Mouse (Mus musculus) brain, embryonic 14.5 days (tissue): ENCODE results near the gene Gm28374. TPM values are rescaled to one million over a fixed set of nuclear protein-coding genes. Genes with fewer than 3 reads are reported as not detected.

ENCODE experiments used
- DNase-seq: peaks from one replicate; pipeline ENCODE4 v3.0.0-alpha.2; 2011; ENCODE audit warnings: low read depth
- CTCF ChIP-seq: fragments of 200-500 bp; IDR thresholded peaks from 2 replicates; pipeline ENCODE4 v1.5.1; 2012; ENCODE audit warnings: inconsistent platforms, mild to moderate bottlenecking, moderate library complexity, borderline replicate concordance; ENCODE audit not compliant: insufficient read depth, insufficient read length; ENCODE audit errors: extremely low read depth
- POLR2A ChIP-seq: fragments of 200-500 bp; IDR thresholded peaks from 2 replicates; pipeline ENCODE4 v1.6.1; 2012; ENCODE audit warnings: mild to moderate bottlenecking, inconsistent platforms, borderline replicate concordance; ENCODE audit not compliant: poor library complexity, insufficient read depth, insufficient read length, severe bottlenecking; ENCODE audit errors: extremely low read depth
- polyA plus RNA-seq: library from polyadenylated mRNA; depleted of rRNA; stranded (reverse); fragments of >200 nt; gene quantifications from 2 replicates; pipeline ENCODE4 v1.2.3, GENCODE M21; 2012

Gene Gm28374
- polyA plus RNA-seq, 1 experiment = 3.1 TPM

- peak; percentile 98 for DNase-seq
- TF ChIP-seq POLR2A = peak; percentile 77; the same call in 1 of the 2 replicates
- no peak for TF ChIP-seq CTCF
Measured at GRCm38 (mm10) chr19:6046294-6047153, 35.5 kb downstream of the Gm28374 start, which contains the start of gene Syvn1. Gene Syvn1 (plus strand): TSS chr19:6046576.

GRCm38 (mm10) chr19:6045366-6046293 is 36.4 kb downstream of the Gm28374 start:
- no peak for DNase-seq
- TF ChIP-seq CTCF (no peak), POLR2A (no peak)

GRCm38 (mm10) chr19:6044102-6044501 is 38.0 kb downstream of the Gm28374 start:
- peak; percentile 9; the same call in 1 of the 2 replicates for TF ChIP-seq CTCF
- DNase-seq = peak; percentile 66

GRCm38 (mm10) chr19:6042293-6042692 is 39.8 kb downstream of the Gm28374 start:
- DNase-seq = no peak
- TF ChIP-seq CTCF (no peak), POLR2A (no peak)

- no peak for DNase-seq
- TF ChIP-seq CTCF (no peak), POLR2A (no peak)
Measured at GRCm38 (mm10) chr19:6040002-6040401, 42.1 kb downstream of the Gm28374 start.

GRCm38 (mm10) chr19:6038326-6038725 is 43.7 kb downstream of the Gm28374 start:
- no peak for DNase-seq
- TF ChIP-seq CTCF (no peak), POLR2A (no peak)

- DNase-seq = no peak
- TF ChIP-seq POLR2A = no peak
- TF ChIP-seq CTCF = no peak
Measured at GRCm38 (mm10) chr19:6037695-6038094, 44.4 kb downstream of the Gm28374 start.

GRCm38 (mm10) chr19:6035966-6036585 is 46.0 kb downstream of the Gm28374 start:
- TF ChIP-seq POLR2A (no peak), CTCF (no peak)
- DNase-seq = no peak

GRCm38 (mm10) chr19:6030520-6031280 is 51.4 kb downstream of the Gm28374 start:
- TF ChIP-seq POLR2A (no peak), CTCF (no peak)
- DNase-seq = no peak

GRCm38 (mm10) chr19:6029426-6029825 is 52.6 kb downstream of the Gm28374 start:
- TF ChIP-seq POLR2A (no peak), CTCF (no peak)
- DNase-seq = no peak
